Mouse (Mus musculus): ENCODE results near the gene Acp2.
"Not testable (repeated sequence)": the region's sequence is repeated elsewhere in the genome, so short reads cannot be mapped to it uniquely, and the experiment has no call there.

Gene Acp2

GRCm38 (mm10) chr2:91194624-91195332, 7.9 kb upstream of the Acp2 start:
- peak; percentile 85 for DNase-seq (ENCODE audit: low spot score)

- DNase-seq (ENCODE audit: low spot score): peak; percentile 19
These were observed 6.1 kb upstream of the Acp2 start for GRCm38 (mm10) chr2:91196577-91197001.

- DNase-seq (ENCODE audit: low spot score): no peak
These were observed 3.8 kb upstream of the Acp2 start for GRCm38 (mm10) chr2:91198888-91199287.

GRCm38 (mm10) chr2:91202972-91203656, 429 bp downstream of the Acp2 start:
- no peak for DNase-seq (ENCODE audit: low spot score)

- no peak for DNase-seq (ENCODE audit: low spot score)
These were observed 3.6 kb downstream of the Acp2 start for GRCm38 (mm10) chr2:91206254-91206775.

GRCm38 (mm10) chr2:91213311-91213710, 10.6 kb downstream of the Acp2 start:
- DNase-seq (ENCODE audit: low spot score): no peak

- no peak for DNase-seq (ENCODE audit: low spot score)
These were observed 14.3 kb downstream of the Acp2 start for GRCm38 (mm10) chr2:91217032-91217431.

GRCm38 (mm10) chr2:91220501-91220900, 17.8 kb downstream of the Acp2 start:
- no peak for DNase-seq (ENCODE audit: low spot score)

GRCm38 (mm10) chr2:91223614-91224013, 20.9 kb downstream of the Acp2 start:
- no peak for DNase-seq (ENCODE audit: low spot score)

GRCm38 (mm10) chr2:91229735-91230134, 27.1 kb downstream of the Acp2 start:
- DNase-seq (ENCODE audit: low spot score): no peak

- peak; percentile 95 for DNase-seq (ENCODE audit: low spot score)
These were observed 34.2 kb downstream of the Acp2 start, which contains the start of gene Ddb2 for GRCm38 (mm10) chr2:91236601-91237510. Ddb2 (minus strand) TSS chr2:91236982.

- DNase-seq (ENCODE audit: low spot score): not testable (repeated sequence)
These were observed 34.9 kb downstream of the Acp2 start for GRCm38 (mm10) chr2:91237511-91238080.

- peak; percentile 14 for DNase-seq (ENCODE audit: low spot score)
These were observed 39.9 kb downstream of the Acp2 start for GRCm38 (mm10) chr2:91242547-91242946.

- DNase-seq (ENCODE audit: low spot score): no peak
These were observed 40.7 kb downstream of the Acp2 start for GRCm38 (mm10) chr2:91243416-91243815.

- no peak for DNase-seq (ENCODE audit: low spot score)
These were observed 42.0 kb downstream of the Acp2 start for GRCm38 (mm10) chr2:91244557-91245228.

GRCm38 (mm10) chr2:91248366-91248765, 45.7 kb downstream of the Acp2 start:
- no peak for DNase-seq (ENCODE audit: low spot score)

GRCm38 (mm10) chr2:91252001-91252400, 49.3 kb downstream of the Acp2 start:
- DNase-seq (ENCODE audit: low spot score): no peak

GRCm38 (mm10) chr2:91252512-91252911, 49.8 kb downstream of the Acp2 start:
- no peak for DNase-seq (ENCODE audit: low spot score)

GRCm38 (mm10) chr2:91254725-91255380, 52.2 kb downstream of the Acp2 start:
- DNase-seq (ENCODE audit: low spot score): no peak

GRCm38 (mm10) chr2:91255661-91256150, 53.0 kb downstream of the Acp2 start, which contains the start of gene Pacsin3:
Pacsin3 (plus strand) TSS chr2:91255954.
- DNase-seq (ENCODE audit: low spot score): no peak
